Mouse (Mus musculus) thymus, adult 2 months (tissue): ENCODE results near the gene Sorl1.

ENCODE experiments used
- CTCF ChIP-seq: fragments of 200-500 bp; IDR thresholded peaks from 2 replicates; pipeline ENCODE4 v1.5.1; 2012; ENCODE audit warnings: mild to moderate bottlenecking, control low read depth, low read length, moderate library complexity, borderline replicate concordance; ENCODE audit not compliant: control insufficient read depth, poor library complexity, insufficient read depth; ENCODE audit errors: extremely low read depth
- POLR2A ChIP-seq: fragments of 200-500 bp; IDR thresholded peaks from 2 replicates; pipeline ENCODE4 v1.6.1; 2012; ENCODE audit warnings: mild to moderate bottlenecking, low read length, control low read depth, moderate library complexity; ENCODE audit not compliant: control insufficient read depth, poor library complexity, insufficient read depth; ENCODE audit errors: extremely low read depth

DNA sequence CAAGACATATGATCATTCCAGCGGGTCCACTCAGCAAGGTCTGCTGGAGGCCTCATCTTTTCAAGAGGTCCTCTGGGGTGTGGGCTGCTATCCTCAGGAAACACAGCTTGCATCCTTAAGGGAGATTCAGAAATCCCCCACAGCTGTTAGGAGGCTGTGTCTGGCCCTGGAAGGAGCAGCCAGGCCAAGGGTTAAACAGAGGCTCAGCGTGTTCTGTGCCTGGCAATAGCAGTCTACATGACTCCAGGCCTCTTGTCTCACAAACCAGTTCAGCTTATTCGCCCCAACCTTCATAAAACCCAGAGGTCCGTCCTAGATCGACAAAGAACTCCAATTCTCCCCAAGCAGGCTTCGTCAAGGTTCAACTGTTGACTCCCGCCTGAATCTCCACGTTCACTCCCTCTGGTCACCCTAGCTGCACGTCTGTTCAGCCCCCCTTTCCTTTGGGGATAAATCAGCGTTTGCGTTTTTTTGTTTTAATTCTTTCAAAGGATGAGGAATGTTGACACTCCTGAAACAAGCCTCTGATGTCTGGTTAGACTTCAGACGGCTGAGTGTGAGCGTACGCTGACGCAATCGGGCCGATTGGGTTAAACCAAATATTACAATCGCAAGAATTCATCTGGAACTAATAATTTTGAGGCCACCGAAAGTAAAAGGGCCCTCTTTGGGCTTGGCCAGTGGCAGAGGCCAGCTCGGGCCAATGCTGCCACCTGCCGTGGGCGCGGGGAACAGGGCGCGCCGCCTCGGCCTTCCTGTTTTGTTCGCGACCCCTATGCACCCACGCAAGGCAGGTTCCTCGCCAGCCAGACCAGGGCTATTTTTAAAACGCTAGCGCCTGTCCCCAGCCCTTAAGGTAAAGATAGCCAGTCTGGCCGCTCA lies 173.7 kb downstream of the Sorl1 start:
- TF ChIP-seq POLR2A (no peak), CTCF (peak; percentile 75)
